Comparison of ENCODE assay signal across 8 mouse cellular contexts in genomic region chr11:117686021-117686420, GRCm38 (mm10). TPM values are rescaled to one million over a fixed set of nuclear protein-coding genes. Genes with fewer than 3 reads are reported as not detected.
DNase-seq lines count a peak whose midpoint lies in the region; ATAC-seq lines count a peak whose summit lies in the region.

No protein-coding gene starts in this region.

- peak overlapping the region; percentile 13 for H3K4me2 ChIP-seq in lung, embryonic 16.5 days (ENCODE audit: low read depth, low read length)

- DNase-seq in 416B (ENCODE audit: low read depth): peak; percentile 27
- peak; percentile 83 for DNase-seq in CD4-positive helper T cell, adult 2 months (ENCODE audit: low read depth, low spot score)
- DNase-seq in induced T-regulatory cell, adult 2 months (ENCODE audit: low read depth): peak; percentile 87
- DNase-seq in cerebellum, adult 9-11 months: no peak
- no peak for DNase-seq in cerebellum, adult 9-10 months
- no peak for DNase-seq in heart, adult 9 months (ENCODE audit: low spot score in 2 of 2)
- DNase-seq in left cerebral cortex, postnatal 36 days (ENCODE audit: low spot score in 2 of 2): no peak

- WGBS in lung, embryonic 16.5 days: 47% methylated on average over 8 of the region's 8 CpGs

- no peaks in the 10 kb centered on the region for H3K36me3 ChIP-seq in lung, embryonic 16.5 days (ENCODE audit: control insufficient read depth, insufficient read depth, low read length)

- no peaks in the 10 kb centered on the region for H3K27me3 ChIP-seq in lung, embryonic 16.5 days (ENCODE audit: control insufficient read depth, insufficient read depth, low read depth, low read length)

- ATAC-seq in lung, embryonic 16.5 days (ENCODE audit: low read depth): peak; percentile 71

- intact Hi-C loops in left cerebral cortex, postnatal 36 days (cut with DNase I): no loop called here

- peaks cover 13% of the 10 kb centered on the region; the same call in 1 of the 2 replicates for H3K4me1 ChIP-seq in lung, embryonic 16.5 days (replicated peaks; ENCODE audit: control insufficient read depth, insufficient read depth, low read length)

- no peaks in the 10 kb centered on the region for H3K9me3 ChIP-seq in lung, embryonic 16.5 days (ENCODE audit: control insufficient read depth, low read length)

- no peak overlapping the region for H3K4me3 ChIP-seq in lung, embryonic 16.5 days (ENCODE audit: low read length)

- H3K9ac ChIP-seq in lung, embryonic 16.5 days (ENCODE audit: low read length): no peak overlapping the region

- H3K27ac ChIP-seq in lung, embryonic 16.5 days (ENCODE audit: low read length): no peak overlapping the region

RNA-seq across cellular contexts. Expression of gene Tnrc6c, which starts 31.9 kb away (rescaled TPM):
- polyA plus RNA-seq in lung, embryonic 16.5 days (2015; fragmentation: Nextera tagmentation; extraction: Ambion mirVana): 8.6 and 9.3 TPM in 2 replicates
- total RNA-seq in left cerebral cortex, postnatal 36 days (2021): 10 to 100 TPM; 47.7 to 65.3 TPM

Comparison
In these comparisons a context has a peak if more than half of its experiments do, and no peak if none do; other contexts are left out.
1. DNase-seq: peak in 416B (single experiment), CD4-positive helper T cell, adult 2 months (single experiment) and induced T-regulatory cell, adult 2 months (single experiment); none in cerebellum, adult 9-11 months (single experiment), cerebellum, adult 9-10 months (single experiment), heart, adult 9 months (0 of 2) and left cerebral cortex, postnatal 36 days (0 of 2).